Mouse (Mus musculus): ENCODE measurements at regions not wholly inside any gene's neighbourhood (a gene's known extent, or its start where the extent isn't known, plus 50 kb on each side); places are given as distances from the start of the nearest gene placed in this dataset.

DNA sequence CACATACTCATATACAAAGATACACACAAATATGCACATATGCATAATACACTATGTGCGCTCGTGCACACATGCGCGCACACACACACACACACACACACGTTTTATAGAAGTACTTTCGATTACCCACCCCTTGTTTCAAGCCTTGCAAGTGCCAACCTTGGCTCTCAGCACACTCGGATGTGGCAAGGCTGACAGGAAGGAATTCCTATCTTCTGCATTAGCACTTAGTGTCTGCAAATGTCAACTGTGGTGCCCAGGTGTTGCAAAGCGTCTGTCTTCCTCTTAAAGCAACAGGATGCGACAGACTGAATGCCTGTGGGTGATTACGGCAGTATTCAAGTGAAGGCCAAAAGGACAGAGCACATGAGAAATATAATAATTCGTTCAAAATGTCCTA lies 233.3 kb downstream of the Sox4 start:
- TF ChIP-seq POLR2A (IDR thresholded peaks at IDR 0.05; ENCODE audit: control insufficient read depth, extremely low read depth, insufficient read depth, low read length, poor library complexity) (no peak), CTCF (IDR thresholded peaks at IDR 0.05; ENCODE audit: borderline replicate concordance, control insufficient read depth, extremely low read depth, insufficient read depth, low read length, poor library complexity) (no peak)

Measured in thymus, adult 2 months (tissue).